Mouse (Mus musculus): ENCODE measurements around the gene Lamtor1.
"Not testable (repeated sequence)": the region's sequence is repeated elsewhere in the genome, so short reads cannot be mapped to it uniquely, and the experiment has no call there.

Lamtor1 gene

GRCm38 (mm10) chr7:101896104-101897066, 9.3 kb upstream of the Lamtor1 start:
- in situ Hi-C loops (cut with MboI, MseI) = loop anchor here in 1 of 2 experiments (5.0 kb wide), 1 partner anchor 36 kb away; the partner anchor contains the start of genes Lrrc51 and Numa1

- in situ Hi-C loops (cut with MboI, MseI) = no loop called here
Observed at GRCm38 (mm10) chr7:101900331-101901097, 5.2 kb upstream of the Lamtor1 start.

DNA sequence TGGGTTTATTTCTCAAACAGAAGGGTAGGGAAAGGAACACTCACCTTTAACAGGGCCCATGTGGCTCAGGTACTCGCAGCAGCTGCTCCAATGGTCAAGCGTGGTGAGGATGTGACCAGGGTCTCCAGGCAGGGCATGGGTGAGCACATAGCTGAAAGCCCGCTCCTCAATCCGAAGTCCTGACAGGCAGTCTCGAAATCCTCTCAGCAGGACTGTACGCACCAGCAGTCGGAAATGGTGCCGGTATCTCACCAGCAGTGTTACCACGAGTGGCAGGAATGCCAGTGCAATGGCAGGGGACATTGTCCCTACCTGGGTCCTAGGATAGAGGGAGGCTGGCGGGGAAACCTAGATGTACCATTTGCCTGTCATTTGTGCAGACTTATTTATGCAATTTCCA, 3.7 kb upstream of the Lamtor1 start:
- in situ Hi-C loops (cut with MboI, MseI) = no loop called here

DNA sequence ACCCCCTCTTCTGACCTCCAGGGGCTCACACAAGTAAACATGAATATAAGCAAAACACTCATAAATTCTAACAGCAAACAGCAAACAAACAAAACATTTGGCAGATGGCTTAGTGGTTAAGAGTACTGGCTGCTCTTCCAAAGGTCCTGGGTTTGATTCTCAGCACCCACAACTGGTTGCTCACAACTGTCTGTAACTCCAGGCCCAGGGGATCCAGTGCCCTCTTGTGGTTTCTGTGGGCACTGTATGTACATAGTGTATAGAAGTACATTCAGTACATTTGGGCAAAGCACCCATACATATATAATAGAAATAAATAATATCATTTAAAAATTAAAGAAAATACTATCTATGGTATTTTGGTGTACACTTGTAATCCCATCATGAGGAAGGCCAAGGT, 2.9 kb upstream of the Lamtor1 start:
- in situ Hi-C loops (cut with MboI, MseI) = no loop called here

GRCm38 (mm10) chr7:101906287-101906681, 580 bp downstream of the Lamtor1 start, which contains the start of gene Tomt:
Gene Tomt, minus strand, starts transcription at chr7:101906359.
- in situ Hi-C loops (cut with MboI, MseI) = no loop called here

GRCm38 (mm10) chr7:101906696-101907095, 992 bp downstream of the Lamtor1 start:
- in situ Hi-C loops (cut with MboI, MseI) = no loop called here

- in situ Hi-C loops (cut with MboI, MseI) = no loop called here
Observed at GRCm38 (mm10) chr7:101908367-101908766, 2.7 kb downstream of the Lamtor1 start.

DNA sequence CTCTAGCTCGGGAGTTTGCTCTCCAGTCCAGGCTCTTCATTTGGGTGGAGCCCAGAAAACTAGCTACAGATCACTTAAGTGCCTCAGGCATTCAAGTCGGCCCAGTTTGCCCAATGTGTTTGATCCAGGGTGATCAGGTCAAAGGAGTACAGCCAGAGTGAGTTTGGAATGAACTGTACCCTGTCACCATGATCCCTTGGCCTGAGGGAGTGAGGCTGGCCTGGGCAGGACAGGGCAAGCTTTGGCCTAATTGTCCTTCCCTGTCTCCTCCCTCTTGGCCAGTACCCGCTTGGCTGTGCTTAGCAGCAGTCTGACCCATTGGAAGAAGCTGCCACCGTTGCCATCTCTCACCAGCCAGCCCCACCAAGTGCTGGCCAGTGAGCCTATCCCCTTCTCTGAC, 4.4 kb downstream of the Lamtor1 start:
- in situ Hi-C loops (cut with MboI, MseI) = no loop called here

- in situ Hi-C loops (cut with MboI, MseI) = no loop called here
Observed at GRCm38 (mm10) chr7:101911982-101912381, 6.3 kb downstream of the Lamtor1 start.

DNA sequence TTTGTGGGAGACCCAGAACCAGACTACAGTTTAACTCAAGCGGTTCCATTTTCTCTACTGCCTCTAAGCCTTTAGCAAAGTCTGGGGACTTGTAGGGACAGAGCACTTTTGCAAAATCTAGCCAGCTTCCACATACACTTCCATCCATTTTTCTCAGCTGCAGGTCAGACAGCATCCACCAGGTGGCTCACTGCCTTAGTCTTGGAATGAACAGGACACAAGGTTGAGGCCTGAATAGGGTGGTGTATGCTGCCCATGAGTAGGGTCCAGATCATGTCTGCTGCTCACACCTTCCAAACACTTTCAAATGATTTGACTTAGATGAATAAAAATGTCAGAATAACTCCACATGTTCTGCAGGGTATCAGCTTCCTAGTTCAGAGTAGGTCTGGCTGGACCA, 12.4 kb downstream of the Lamtor1 start:
- in situ Hi-C loops (cut with MboI, MseI) = loop anchor here in 1 of 2 experiments (5.0 kb wide), 1 partner anchor 164 kb away; the partner anchor contains the start of gene Trpc2

DNA sequence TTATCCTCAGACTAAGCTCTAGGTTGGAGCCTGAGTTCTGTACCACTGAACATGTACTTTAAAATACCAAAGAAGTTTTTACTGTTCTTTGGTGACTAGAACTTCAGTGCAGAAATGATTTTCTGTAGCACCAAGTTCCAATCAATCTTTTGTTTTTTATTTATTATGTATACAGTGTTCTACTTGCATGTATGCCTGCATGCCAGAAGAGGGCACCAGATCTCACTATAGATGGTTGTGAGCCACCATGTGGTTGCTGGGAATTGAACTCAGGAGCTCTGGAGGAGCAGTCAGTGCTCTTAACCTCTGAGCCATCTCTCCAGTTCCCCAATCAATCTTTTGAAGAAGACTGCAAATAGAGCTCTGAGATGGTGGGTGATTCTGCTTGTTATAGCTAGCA, 20.2 kb downstream of the Lamtor1 start:
- in situ Hi-C loops (cut with MboI, MseI) = not testable (repeated sequence)

DNA sequence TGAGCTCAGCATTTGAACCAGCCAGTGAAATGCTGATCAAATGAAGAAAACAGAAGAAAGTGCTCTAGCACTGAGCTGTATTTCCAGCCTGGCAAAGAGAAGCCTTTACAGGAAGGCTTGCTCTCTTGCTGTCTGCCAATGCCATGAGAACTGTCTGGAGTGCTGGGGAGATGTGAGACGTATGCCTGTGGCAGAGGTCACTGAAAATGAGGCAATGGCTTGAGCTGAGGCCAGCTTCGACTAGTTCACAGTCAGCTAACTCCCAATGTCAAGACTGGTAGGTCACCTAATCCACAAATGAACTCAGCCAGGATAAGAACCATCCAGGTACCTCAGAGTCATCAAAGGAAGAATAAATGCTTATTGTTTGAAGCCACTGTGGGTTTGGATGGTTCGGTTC, 22.4 kb downstream of the Lamtor1 start:
- in situ Hi-C loops (cut with MboI, MseI) = no loop called here

GRCm38 (mm10) chr7:101932551-101932950, 26.8 kb downstream of the Lamtor1 start:
- in situ Hi-C loops (cut with MboI, MseI) = loop anchor here in 1 of 2 experiments (5.0 kb wide), 1 partner anchor 35 kb away; no protein-coding TSS in a partner anchor

GRCm38 (mm10) chr7:101933300-101933699, 27.6 kb downstream of the Lamtor1 start:
- in situ Hi-C loops (cut with MboI, MseI) = loop anchor here in 1 of 2 experiments (5.0 kb wide), 1 partner anchor 36 kb away; no protein-coding TSS in a partner anchor

GRCm38 (mm10) chr7:101933751-101934240, 28.1 kb downstream of the Lamtor1 start, which contains the start of the genes Lrrc51 and Numa1:
Gene Lrrc51, minus strand, starts transcription at chr7:101933895.
Gene Numa1, plus strand, starts transcription at chr7:101934111.
- in situ Hi-C loops (cut with MboI, MseI) = loop anchor here in 1 of 2 experiments (5.0 kb wide), 1 partner anchor 36 kb away; no protein-coding TSS in a partner anchor

GRCm38 (mm10) chr7:101935957-101936356, 30.3 kb downstream of the Lamtor1 start:
- in situ Hi-C loops (cut with MboI, MseI) = loop anchor here in 1 of 2 experiments (5.0 kb wide), 1 partner anchor 616 kb away; no protein-coding TSS in a partner anchor

- in situ Hi-C loops (cut with MboI, MseI) = loop anchor here in 1 of 2 experiments (5.0 kb wide), 1 partner anchor 615 kb away; no protein-coding TSS in a partner anchor
Observed at GRCm38 (mm10) chr7:101936996-101937395, 31.3 kb downstream of the Lamtor1 start.

DNA sequence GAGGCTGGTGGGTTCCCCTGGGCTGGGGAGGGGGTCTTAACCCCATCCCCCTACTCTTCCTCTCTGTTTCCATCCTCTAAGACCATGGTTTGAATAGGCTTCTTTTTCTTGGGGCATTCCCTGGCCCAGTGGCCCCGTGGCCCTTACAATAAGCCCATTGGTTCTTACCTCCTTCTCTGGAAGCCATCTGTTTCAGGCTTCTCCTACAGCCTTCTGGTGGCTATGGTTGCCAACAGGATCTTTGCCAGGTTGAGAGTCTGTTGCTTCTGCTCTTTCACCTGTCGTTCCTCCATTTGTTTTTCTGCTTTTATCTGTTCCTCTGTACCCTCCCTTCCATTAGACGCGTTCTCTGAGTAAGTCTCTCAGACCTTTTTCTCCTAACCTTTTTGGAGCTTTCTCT, 31.9 kb downstream of the Lamtor1 start:
- in situ Hi-C loops (cut with MboI, MseI) = loop anchor here in 1 of 2 experiments (5.0 kb wide), 1 partner anchor 615 kb away; no protein-coding TSS in a partner anchor

GRCm38 (mm10) chr7:101938348-101938747, 32.6 kb downstream of the Lamtor1 start:
- in situ Hi-C loops (cut with MboI, MseI) = loop anchor here in 1 of 2 experiments (5.0 kb wide), 1 partner anchor 614 kb away; no protein-coding TSS in a partner anchor

DNA sequence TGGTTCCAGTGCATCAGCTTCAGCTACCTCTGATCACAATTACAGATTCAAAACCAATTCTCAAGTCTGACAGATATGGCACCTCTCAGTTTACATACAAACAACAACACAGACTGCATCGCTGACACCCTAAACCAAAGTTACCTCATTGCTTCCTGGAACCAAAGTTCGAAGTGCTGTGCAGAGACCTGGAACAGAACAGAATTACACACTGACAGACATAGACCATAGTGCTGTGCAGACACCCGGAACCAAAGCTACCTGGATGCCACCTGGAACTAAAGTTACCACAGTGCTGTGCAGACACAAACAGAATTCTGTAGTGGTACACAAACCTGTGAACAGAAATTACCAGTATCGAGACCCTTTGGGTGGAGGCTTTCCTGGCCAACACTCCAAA, 34.1 kb downstream of the Lamtor1 start:
- in situ Hi-C loops (cut with MboI, MseI) = loop anchor here in 1 of 2 experiments (5.0 kb wide), 1 partner anchor 613 kb away; no protein-coding TSS in a partner anchor

DNA sequence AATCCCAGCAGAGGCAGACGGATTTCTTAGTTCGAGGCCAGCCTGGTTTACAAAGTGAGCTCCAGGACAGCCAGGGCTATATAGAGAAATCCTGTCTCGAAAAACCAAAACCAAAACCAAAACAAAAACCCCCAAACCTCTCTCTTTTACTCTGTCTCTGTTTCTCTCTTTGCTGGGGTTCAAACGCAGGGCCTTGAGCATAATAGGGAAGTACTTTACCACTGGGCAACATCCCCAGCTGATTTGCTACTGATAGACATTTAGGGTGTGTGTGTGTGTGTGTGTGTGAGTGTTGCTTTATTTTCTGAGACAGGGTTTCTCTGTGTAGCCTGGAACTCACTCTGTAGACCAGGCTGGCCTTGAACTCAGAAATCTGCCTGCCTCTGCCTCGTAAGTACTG, 43.3 kb downstream of the Lamtor1 start:
- in situ Hi-C loops (cut with MboI, MseI) = not testable (repeated sequence)

Data from T-helper 17 cell (primary cell).